Mouse (Mus musculus) kidney, postnatal 10 days (tissue): Measurements from ENCODE around the gene Fxyd2.

ENCODE experiments used
- DNase-seq: peaks from one replicate; pipeline ENCODE4 v3.0.0; 2021; ENCODE audit warnings: mixed read lengths

The Fxyd2 gene

DNA sequence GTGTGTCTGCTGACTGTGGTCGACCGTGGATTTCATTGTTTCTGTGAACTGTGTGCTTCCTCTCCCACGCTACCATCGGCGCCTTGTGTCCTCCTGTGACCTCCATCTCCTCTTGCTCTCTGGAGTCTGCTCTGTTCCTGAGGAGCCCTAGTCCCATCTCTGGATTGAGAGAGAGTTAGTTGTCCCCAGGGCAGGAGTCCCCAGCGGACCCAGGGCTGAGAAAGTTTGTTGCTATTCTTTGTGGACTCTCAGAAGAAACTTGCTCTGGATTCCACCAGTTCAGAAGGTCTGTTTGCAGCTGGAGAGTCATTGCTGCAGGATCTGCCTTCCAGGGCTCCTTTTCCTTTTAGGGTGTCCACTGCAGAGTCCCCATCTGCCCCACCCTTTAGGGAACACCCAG lies 4.3 kb upstream of the Fxyd2 start:
- no peak for DNase-seq

DNA sequence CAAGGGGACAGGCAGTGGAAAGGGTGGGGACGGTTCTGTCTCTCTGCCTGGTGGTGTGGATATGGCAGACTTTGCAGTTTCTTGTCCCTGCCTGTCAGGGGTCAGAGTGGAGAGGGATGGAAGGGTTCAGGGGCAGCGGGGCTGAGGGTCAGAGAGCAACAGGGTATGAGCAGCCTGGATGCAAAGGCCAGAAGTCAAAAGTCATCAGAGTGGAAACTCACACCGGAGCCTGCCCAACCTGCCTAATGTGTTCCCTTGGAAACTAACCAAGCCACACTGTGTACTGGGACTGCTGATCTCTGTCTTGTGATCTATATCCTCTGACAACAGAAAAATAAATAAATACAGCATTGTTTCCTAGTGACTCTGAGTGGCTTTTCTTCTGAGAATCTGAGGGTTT lies 3.7 kb upstream of the Fxyd2 start:
- no peak for DNase-seq

DNA sequence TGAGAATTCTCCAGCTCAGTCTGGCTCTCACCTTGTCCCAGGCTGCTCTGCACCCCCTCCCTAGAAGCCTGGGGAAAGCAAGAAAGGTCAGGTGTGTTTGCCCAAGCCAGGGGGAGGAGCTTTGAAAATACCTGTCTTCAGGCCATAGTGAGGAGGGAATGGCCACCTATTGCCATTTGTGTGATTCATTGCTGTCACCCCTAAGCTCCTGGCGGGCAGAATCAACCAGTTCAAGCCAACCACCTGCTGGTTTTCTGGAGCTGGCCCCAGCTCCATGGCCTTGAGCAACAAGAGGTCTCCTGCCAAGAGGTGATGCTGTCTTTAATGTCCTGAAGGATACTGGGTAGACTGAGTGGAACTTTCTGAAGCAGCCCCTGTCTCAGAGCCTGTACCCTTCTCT lies 1.1 kb upstream of the Fxyd2 start:
- DNase-seq = peak; percentile 65

DNA sequence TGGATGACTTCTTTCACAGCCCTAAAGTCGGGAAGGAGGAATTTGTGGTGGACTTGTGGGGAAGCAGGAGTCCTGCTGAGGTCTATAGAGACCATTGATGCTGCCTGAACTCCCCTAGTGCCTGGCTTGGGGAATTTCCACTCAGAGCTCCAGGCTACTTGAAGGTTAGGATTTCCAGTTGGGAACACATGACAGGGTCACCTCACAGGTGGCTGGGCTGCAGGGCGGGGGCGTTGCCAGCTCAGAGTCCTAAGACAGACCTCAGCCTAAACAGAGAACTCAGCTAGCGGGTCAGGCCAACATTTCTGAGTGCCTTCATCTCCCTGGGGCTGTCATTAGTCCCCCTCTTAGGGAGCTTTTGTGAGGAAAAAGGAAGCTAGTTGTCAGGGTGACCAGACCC lies 2.4 kb downstream of the Fxyd2 start:
- peak; percentile 60 for DNase-seq

DNA sequence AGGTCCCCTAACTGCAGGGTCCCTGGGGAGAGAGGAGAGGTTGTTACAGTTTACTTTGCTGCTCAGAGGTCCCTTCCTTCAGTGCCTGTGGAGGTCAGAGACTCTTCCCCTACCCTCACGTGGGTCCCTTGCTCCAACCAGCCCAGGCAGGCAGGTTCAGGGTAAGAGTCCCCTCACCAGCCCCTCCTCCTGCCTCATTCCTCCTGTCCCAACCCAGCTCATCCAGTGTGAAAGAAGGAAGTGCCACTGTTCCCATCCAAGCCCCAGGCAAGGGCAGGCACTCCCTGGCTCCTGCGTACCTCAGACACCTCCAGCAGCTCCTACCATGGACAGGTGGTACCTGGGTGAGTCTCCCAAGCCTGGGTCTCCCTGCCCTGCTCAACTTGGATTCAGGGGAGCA lies 3.5 kb downstream of the Fxyd2 start:
- DNase-seq = peak; percentile 65

DNA sequence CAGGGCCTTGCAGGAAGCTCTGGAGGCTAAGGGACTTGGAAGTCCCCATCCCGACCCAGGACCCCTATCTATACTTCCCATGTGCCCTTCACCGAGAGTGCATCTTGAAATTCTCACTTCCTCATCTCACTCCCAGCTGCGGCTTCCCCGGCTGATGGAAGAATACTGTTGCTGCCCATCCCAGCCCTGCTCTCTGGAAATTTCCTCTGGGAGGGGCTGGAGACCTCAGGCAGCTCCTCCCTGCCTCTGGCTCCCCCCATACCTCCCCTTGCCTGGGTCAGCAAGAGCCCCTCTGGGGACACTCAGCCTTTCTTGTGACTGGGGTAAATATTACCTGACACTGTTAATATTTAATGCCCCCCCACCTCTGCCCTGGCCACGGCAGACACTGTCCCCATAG lies 6.2 kb downstream of the Fxyd2 start:
- DNase-seq = peak; percentile 76

DNA sequence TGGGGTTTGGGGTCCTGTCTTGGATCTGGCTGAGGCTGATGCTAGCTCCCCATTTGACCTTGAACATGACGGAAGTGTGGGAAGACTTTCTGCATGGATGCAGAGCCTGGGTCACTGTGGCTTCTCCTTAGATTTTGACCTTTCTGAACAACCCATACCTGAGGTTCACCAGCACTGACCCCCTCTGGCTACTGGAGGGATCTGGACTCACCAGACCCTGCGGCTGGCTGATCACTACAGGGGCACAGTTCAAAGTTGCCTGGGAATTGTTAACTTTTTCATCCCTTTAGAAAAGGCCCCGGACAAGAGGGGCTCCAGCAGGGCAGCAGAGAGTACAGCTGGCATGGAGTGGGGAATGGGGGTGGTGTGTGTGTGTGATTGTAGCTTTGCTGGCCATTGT lies 7.3 kb downstream of the Fxyd2 start:
- peak; percentile 47 for DNase-seq

DNA sequence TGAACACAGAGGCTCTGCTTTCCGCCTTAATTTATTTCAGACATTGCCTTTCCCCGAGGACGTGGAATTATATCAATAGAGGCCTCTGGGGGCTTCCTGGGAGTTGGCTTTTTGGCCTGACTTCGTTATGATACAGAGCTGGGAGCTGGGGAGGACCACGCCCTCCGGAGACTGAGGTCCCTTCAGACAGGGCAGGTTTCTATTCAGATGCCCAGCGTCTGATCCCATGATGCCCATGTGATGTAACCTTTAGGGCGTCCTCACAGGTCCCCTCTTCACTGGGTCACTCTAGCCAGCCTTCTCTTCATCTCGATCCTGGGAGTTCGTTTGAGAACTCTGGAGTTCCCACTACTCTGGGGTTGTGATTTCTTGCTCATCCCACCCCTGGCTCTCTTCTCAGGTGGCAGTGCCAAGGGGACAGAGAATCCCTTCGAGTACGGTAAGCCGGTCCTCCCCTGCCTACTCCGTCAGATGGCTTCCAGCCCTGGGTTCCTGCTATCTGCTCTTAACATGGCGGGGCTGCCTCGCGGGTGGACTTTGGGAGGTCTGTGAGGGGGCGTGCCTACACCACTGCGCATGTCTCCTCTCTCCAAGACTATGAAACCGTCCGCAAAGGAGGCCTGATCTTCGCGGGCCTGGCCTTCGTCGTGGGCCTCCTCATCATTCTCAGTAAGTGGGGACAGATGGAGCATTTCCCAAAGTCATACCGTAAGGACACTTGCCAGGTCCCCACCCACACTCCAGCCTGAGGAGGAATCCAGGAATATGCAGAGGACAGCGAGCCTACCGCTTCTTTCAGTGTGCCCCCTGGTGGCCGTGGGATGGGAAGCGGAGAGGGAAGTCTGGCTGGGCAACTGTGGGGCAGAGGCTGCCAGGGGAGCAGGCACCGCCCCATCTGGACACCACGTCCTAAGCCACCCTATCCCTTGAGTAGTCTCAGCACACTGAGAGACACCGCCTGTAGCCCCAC lies 8.5 kb downstream of the Fxyd2 start:
- peak; percentile 91 for DNase-seq

DNA sequence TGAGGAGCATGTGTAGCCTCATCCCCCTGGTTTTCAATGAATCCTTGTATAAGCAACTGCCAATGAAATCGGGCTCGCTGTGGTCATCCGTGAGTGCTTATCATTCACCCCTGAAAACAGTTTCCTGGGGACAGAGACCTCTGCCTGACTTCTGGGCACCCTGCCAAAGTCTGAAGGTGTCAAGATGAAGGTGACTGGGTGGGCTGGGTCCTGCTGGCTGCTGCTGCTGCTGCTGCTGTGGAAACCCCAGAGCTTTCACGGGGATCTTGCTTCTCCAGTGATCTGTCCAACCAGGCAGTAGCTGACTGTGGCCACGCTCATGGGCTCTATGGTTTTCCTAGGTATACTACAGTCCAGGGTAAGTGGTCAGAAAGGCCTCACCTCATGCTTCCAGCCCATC lies 10.7 kb downstream of the Fxyd2 start:
- peak; percentile 37 for DNase-seq

DNA sequence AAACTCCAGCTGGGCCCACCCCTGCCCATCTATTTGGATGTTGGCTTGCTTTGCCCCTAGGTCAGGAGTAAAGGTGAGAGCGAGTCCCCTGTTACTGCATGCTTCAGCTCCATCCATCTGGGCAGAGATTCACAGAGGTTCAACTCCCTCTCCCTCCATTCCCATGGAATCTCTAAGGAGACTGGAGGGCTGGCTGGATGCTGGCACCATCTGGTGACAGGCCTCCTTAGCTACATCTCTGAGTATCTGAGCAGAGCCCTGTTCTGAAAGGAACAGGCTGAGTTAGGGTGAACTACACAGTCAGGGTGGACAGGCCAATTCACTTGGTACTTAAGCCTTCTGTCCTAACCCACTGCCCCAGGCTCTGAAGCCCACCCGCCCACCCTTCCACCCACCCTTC lies 11.1 kb downstream of the Fxyd2 start:
- no peak for DNase-seq

DNA sequence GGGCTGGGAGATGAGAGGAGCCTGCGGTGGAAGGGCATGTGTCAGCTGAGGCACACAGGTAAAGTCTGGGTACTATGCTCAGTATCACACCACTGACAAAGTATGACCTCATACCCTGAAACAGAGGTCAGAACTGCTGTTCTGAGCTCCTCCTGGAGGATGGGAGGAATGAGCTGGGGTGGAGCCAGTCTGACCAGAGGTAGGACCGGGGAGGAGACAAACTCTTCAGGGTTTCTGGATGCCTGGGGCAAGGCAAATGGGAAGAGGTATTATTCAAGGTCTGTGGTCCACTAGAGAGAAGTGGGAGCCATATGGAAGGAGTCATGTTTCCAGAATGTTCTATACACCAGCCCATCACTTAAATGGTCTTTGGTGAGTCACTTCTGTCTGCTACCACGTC lies 11.6 kb downstream of the Fxyd2 start:
- DNase-seq = no peak

DNA sequence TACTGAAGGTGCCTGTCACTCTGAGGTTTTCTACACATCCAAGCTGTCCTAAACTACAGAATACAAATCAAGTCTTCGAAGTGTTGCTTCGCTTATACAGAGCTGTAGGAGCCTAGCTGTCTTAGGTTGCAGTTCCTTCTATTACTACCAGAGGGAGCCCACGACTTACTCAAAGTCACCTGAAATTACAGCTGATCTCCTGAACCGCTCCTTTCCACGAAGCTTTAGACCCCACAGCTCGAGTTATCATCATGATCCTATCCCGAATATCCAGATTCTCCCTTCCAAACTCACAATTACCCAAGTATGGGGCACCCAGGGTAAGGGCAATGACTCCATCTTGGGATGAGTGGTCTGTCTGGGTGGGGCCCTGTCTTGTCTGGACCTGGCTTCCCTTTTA lies 12.3 kb downstream of the Fxyd2 start:
- DNase-seq = peak; percentile 44

DNA sequence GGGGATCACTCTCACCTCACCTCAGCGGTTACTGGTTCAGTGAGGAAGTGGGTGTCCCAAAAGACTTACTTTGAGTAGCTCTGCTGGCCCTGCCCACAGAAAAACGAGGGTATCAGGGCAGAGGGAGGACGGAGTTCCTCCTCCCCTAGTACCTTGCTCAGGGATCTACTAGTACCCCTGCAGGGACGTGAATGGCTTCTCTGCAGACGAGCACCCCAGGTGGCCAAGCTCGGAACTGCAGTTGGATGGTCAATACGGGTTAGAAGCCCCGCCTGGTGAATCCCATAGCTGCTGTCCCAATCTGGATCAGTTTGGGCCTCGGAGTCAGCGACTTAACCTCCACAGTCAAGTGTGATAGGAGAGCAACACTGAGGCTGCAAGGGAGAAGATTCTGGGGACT lies 12.8 kb downstream of the Fxyd2 start:
- DNase-seq = peak; percentile 95

DNA sequence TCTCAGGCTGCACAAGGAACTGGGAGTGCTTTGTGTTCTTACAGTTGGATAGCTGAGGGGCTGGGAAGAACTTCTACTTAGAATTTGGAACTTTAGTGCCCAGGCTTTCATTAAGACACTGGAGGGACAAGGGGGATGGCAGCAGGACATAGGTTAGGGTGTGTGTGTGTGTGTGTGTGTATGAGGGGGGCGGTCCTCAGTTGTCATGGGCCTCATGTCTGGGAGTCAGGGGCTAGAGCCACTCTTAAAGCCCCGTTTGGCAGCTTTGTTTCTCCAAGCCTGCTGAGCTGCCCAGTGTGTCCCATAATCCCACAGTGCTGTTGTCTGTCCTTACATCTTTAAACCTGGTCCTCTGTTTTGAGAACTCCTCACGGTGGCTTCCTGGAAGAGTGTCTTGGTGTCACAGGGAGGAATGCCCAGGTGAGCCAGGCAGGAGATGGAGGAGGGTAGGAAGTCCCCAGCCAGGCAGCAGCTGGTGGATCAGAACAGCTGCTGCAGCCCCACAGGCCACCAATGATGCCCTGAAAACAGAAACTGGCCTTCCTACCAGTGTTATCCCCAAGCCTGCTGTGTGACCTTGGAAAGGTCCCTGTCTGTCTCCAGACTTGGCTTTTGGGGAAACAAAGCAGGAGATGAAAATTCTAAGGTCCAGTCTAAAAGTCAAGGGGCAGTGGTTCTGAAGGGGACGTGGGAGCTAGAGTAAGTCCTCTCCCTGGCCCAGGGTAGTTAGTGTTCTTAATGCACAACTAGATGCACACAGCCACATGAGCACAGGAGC lies 13.4 kb downstream of the Fxyd2 start:
- peak; percentile 29 for DNase-seq

DNA sequence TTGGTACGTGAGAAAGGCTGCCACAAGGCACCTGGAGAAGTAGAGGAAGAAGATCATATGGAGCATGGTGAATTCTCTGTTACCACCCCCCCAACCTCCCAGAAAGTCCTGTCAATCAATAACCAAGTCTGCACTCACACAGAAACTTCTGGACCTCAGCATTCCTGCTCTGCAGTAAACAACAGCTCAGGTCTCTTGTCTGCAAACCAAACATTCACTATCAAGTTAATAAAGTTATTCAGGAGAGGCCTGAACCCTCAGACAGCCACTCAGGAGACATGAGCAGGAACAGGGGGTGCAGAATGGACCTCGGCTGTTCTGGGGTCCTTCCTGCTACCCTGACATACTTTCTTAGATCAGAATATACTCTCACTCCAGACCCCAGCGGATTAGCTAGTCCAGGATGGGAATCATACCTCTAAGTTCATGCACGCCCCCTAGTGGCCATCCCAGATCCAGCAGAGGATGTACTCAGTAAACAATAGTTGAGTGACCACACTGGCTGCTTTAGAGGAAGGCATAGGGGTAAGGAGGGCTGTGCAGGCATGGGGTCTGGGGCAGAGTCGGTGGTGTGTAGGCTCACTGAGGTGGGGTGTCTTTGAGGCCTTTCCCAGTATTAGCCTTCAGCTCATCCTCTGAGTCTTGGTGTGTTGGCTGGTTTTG lies 14.1 kb downstream of the Fxyd2 start:
- peak; percentile 84 for DNase-seq

DNA sequence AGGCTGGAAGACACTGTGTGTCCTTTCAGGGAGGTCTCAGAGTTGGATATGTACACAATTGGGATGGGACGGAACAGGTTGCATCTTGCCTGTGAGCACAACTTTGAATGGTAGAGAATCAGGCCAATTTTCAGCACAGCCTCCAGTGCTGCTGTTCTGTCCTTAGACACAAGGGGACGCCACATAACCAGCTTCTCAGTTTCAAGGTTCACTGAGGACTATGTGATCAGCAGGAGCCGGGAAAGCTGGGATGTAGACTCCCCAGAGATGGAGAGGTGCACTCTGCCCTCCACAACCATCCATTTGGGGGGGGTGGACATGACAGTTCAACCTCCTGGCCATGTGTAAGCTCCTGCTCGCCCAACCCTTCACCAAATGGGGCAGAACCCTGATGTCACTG lies 16.4 kb downstream of the Fxyd2 start:
- DNase-seq = peak; percentile 73

DNA sequence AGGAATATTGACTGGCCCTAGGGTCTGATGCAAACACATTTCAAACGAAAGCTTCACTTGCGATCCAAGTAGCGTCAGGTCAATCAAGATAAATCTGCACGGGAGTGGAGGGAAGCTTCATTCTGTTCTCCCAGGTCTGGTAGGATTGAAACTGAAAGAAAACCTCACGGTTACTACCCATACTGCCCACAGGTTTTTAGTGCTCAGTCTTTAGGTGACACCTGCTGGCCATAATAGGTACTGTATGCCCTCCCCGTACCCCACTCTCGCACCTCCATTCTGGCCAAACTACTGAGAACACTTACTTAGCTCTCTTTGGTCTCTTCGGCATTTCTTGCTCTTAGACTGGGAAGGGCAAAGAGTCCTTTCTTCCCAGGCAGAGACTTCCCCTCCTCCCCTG lies 17.8 kb downstream of the Fxyd2 start:
- peak; percentile 74 for DNase-seq

DNA sequence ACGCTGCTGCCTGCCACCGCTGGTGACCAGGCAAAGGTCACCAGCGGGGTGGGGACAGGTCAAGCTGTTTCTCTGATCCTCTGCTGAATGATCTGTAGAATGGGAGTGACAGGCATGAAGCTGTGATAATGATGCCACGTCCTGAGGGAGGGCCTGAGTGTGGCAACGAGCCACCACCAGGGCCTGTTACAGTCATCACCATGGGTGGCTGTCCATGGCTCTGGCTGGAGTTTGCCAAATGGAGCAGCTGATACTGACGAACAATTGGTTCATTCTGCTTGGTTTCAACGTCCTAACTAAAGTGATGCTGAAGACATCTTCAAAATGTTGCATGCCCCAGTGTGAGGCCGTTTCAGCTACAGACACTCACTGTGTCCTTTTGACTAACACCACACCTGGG lies 18.8 kb downstream of the Fxyd2 start:
- DNase-seq = no peak

DNA sequence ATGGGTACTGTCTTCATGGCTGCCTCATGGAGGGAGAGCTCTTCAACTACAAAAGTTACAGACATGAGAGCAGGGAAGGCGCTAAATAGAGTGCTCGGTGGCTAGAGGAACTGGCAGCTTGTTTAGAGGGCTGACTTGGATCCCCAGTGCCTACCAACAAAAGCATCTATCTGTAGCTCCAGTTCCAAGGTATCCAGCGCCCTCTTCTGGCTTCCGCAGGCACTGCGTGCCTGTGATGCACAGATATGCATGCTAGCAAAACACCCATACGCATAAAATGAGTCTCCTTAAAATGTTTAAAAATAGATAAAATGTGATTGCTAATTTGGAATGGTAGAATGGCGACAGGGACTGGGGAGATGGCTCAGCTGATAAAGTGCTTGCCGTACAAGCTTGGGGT lies 21.7 kb downstream of the Fxyd2 start:
- no peak for DNase-seq

DNA sequence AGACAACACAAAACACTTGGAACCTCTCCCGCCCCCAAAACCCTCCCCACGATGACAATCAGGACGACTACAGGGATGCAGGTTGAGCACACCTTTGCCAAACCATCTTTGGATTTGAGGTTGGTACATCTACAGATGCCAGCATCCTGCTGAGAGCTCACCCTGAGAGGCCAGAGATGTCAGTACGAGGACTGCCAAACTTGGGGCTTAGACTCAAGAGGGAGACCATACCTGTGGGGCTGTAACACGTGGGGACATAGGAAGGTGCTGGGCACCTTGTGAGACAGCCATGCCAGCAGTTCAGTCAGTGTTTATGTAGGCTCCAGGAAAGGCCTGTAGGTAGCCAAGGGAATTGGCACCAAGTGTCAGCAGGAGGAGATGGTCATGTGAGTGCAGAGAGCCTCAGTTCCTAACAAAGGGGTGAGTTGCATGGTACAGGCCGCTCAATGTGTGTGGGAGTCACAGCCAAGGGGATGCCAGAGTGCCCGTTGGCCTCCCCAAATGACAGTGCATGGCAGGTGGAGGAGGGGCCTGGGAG lies 23.4 kb downstream of the Fxyd2 start:
- DNase-seq = no peak

DNA sequence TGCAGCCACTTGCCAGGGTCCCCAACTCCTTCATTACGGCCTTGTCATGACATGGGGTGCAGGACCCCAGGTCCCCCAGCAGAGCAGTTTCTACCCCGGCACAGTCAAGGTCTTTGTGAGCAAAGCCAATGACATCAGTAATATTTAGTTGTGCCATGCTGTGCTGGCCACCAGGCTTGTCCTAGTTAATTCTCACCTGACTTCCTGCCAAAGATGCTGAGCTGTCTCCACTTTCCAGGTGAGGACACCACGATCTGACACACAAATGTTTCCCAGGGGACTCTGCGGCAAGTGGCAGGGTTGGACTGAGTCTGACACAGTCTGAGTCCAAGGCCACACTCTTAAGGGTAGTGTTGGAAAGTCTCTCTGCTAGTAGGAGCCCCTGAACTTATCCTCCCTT lies 27.0 kb downstream of the Fxyd2 start, which contains the start of gene Dscaml1:
Dscaml1 (plus strand) TSS at position 173 of the 400 bp plus-strand sequence.
- no peak for DNase-seq

DNA sequence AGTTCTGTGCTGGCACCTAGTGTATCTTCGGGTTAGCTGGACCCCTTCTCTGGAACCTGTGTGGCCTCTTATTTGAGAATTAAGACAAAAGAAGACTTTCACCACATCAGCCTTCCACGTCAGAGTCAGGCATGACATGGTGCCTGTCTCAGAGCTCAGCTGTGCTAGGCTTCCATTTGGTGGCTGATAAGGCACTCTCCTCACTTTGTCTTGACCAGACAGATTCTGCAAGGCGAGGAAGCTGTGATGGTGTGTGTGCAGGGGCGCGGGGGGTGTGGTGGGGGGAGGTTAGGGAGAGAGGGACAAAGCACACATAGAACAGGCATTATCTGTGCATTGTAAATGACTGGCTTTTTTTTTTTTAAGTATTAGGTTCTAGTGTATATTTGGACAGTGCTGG lies 29.9 kb downstream of the Fxyd2 start:
- DNase-seq = no peak
